In genomic region chr17:73121726-73122125, GRCm38 (mm10) we compare ENCODE assay signal across 28 mouse cellular contexts. TPM values are rescaled to one million over a fixed set of nuclear protein-coding genes. Genes with fewer than 3 reads are reported as not detected.
"Had no signal": no experiment of that assay in that cellular context is flagged by ENCODE, and none has a peak within 500 bp of the region (broad histone marks: within the 10 kb centered on the region; RNA-seq: fewer than 3 reads in every experiment).

No protein-coding gene starts in this region.

- H3K36me3 ChIP-seq: embryonic facial prominence, embryonic 10.5 days; embryonic facial prominence, embryonic 12.5 days; embryonic facial prominence, embryonic 13.5 days; embryonic facial prominence, embryonic 15.5 days; forebrain, embryonic 10.5 days; forebrain, embryonic 12.5 days; forebrain, embryonic 15.5 days had no signal

- H3K9ac ChIP-seq: embryonic facial prominence, embryonic 12.5 days; embryonic facial prominence, embryonic 13.5 days; embryonic facial prominence, embryonic 15.5 days; forebrain, embryonic 12.5 days; forebrain, embryonic 13.5 days; forebrain, embryonic 15.5 days; forebrain, postnatal 0 days had no signal

- H3K9me3 ChIP-seq: embryonic facial prominence, embryonic 10.5 days; embryonic facial prominence, embryonic 12.5 days; embryonic facial prominence, embryonic 13.5 days; embryonic facial prominence, embryonic 15.5 days; forebrain, embryonic 10.5 days; forebrain, embryonic 12.5 days; forebrain, embryonic 13.5 days; forebrain, embryonic 15.5 days had no signal

- H3K4me1 ChIP-seq: embryonic facial prominence, embryonic 10.5 days; embryonic facial prominence, embryonic 12.5 days; forebrain, embryonic 10.5 days; forebrain, embryonic 13.5 days; forebrain, embryonic 15.5 days had no signal

- H3K4me3 ChIP-seq: embryonic facial prominence, embryonic 10.5 days; embryonic facial prominence, embryonic 12.5 days; embryonic facial prominence, embryonic 13.5 days; embryonic facial prominence, embryonic 15.5 days; erythroblast, embryonic 14.5 days; forebrain, embryonic 10.5 days; forebrain, embryonic 12.5 days; forebrain, embryonic 13.5 days; forebrain, embryonic 15.5 days; gastrocnemius, adult 2 months had no signal

- H3K27me3 ChIP-seq: embryonic facial prominence, embryonic 12.5 days; embryonic facial prominence, embryonic 13.5 days; embryonic facial prominence, embryonic 15.5 days; forebrain, embryonic 12.5 days; forebrain, embryonic 13.5 days; forebrain, embryonic 15.5 days had no signal

- H3K4me2 ChIP-seq: embryonic facial prominence, embryonic 12.5 days; embryonic facial prominence, embryonic 13.5 days; embryonic facial prominence, embryonic 15.5 days; forebrain, embryonic 12.5 days; forebrain, embryonic 13.5 days; forebrain, embryonic 15.5 days had no signal

- DNase-seq: cerebellum, adult 2 months; cerebellum, adult 8-10 months; cerebellum, adult 9-10 months; cerebellum, adult 9-11 months; cerebellum, postnatal 10 days; cerebellum, postnatal 14 days; cerebellum, postnatal 25 days; cerebellum, postnatal 36 days; embryo, embryonic 11 days; forebrain, postnatal 0 days; gastrocnemius, adult 2 months; gastrocnemius, postnatal 10 days; gastrocnemius, postnatal 14 days; gastrocnemius, postnatal 25 days; gastrocnemius, postnatal 36 days; heart, adult 11 months; heart, adult 18-20 months had no signal

- ATAC-seq: forebrain, embryonic 13.5 days; forebrain, embryonic 14.5 days; forebrain, embryonic 15.5 days; forebrain, embryonic 16.5 days; forebrain, postnatal 0 days had no signal

- H3K27ac ChIP-seq: embryonic facial prominence, embryonic 10.5 days; embryonic facial prominence, embryonic 12.5 days; forebrain, embryonic 10.5 days; forebrain, embryonic 12.5 days; forebrain, embryonic 13.5 days; forebrain, embryonic 15.5 days; gastrocnemius, adult 2 months had no signal

RNA-seq across cellular contexts. Expression of gene Lclat1, which starts 13.9 kb away (rescaled TPM):
- polyA plus RNA-seq: erythroblast, embryonic 14.5 days had no signal
